Mouse (Mus musculus) myocyte (in vitro differentiated cells): ENCODE results near the gene Atp8b3.

ENCODE experiments used
- CEBPB ChIP-seq: IDR thresholded peaks from 2 replicates; pipeline ENCODE4 v1.6.1; 2011; ENCODE audit warnings: mild to moderate bottlenecking, moderate library complexity; ENCODE audit not compliant: poor library complexity, insufficient read depth, severe bottlenecking
- E2F4 ChIP-seq: IDR thresholded peaks from one replicate; pipeline ENCODE4 v1.6.1; 2011; ENCODE audit warnings: mild to moderate bottlenecking, control low read depth, moderate library complexity; ENCODE audit not compliant: insufficient read depth
- MAX ChIP-seq: IDR thresholded peaks from one replicate; pipeline ENCODE4 v1.6.1; 2011; ENCODE audit warnings: low read depth, mild to moderate bottlenecking, control low read depth
- MYOD1 ChIP-seq, 3 experiments: IDR thresholded peaks; one replicate each; pipeline ENCODE4 v1.6.1; 2011; ENCODE audit warnings: control low read depth in 2 of 3, low read depth in 2 of 3, mild to moderate bottlenecking in 2 of 3, moderate library complexity in 1 of 3; ENCODE audit not compliant: insufficient read length in 2 of 3, control insufficient read depth in 1 of 3
- MYOG ChIP-seq, 3 experiments: IDR thresholded peaks; one replicate each; pipeline ENCODE4 v1.6.1; 2011; ENCODE audit warnings: control low read depth in 2 of 3, low read depth in 2 of 3, mild to moderate bottlenecking in 2 of 3; ENCODE audit not compliant: insufficient read length in 2 of 3, control insufficient read depth in 1 of 3, insufficient read depth in 1 of 3
- POLR2A ChIP-seq: IDR thresholded peaks from one replicate; pipeline ENCODE4 v1.6.1; 2011; ENCODE audit warnings: low read depth, mild to moderate bottlenecking, control low read depth, moderate library complexity; ENCODE audit not compliant: insufficient read length
- POLR2AphosphoS2 ChIP-seq: IDR thresholded peaks from one replicate; pipeline ENCODE4 v1.6.1; 2011; ENCODE audit warnings: low read depth, control low read depth; ENCODE audit not compliant: insufficient read length
- SRF ChIP-seq: IDR thresholded peaks from one replicate; pipeline ENCODE4 v1.6.1; 2011; ENCODE audit warnings: low read depth; ENCODE audit not compliant: control insufficient read depth, insufficient read length
- TCF12 ChIP-seq: IDR thresholded peaks from one replicate; pipeline ENCODE4 v1.6.1; 2011; ENCODE audit warnings: mild to moderate bottlenecking, control low read depth; ENCODE audit not compliant: poor library complexity, insufficient read depth, severe bottlenecking
- TCF3 ChIP-seq: IDR thresholded peaks from one replicate; pipeline ENCODE4 v1.6.1; 2011; ENCODE audit warnings: low read depth, control low read depth; ENCODE audit not compliant: insufficient read length
- USF1 ChIP-seq: IDR thresholded peaks from one replicate; pipeline ENCODE4 v1.6.1; 2011; ENCODE audit warnings: low read depth, mild to moderate bottlenecking, control low read depth, moderate library complexity

- TF ChIP-seq MAX (no peak), CEBPB (no peak), POLR2A (no peak), E2F4 (no peak), POLR2AphosphoS2 (no peak), MYOD1 (IDR thresholded peaks at IDR 0.05; ENCODE audit: control insufficient read depth in 1 of 3, insufficient read length in 2 of 3, low read depth in 2 of 3) (no peak), USF1 (no peak), SRF (no peak), TCF12 (no peak), MYOG (IDR thresholded peaks at IDR 0.05; ENCODE audit: control insufficient read depth in 1 of 3, insufficient read depth in 1 of 3, insufficient read length in 2 of 3, low read depth in 2 of 3) (no peak), TCF3 (no peak)
Measured at GRCm38 (mm10) chr10:80548428-80549006, 9.6 kb upstream of the Atp8b3 start.
